Mouse (Mus musculus) cerebellum, adult 9-11 months (tissue): ENCODE data around the gene Camta1.

ENCODE experiments used
- DNase-seq: peaks from one replicate; pipeline ENCODE4 v3.0.0; 2022

Camta1 gene

DNA sequence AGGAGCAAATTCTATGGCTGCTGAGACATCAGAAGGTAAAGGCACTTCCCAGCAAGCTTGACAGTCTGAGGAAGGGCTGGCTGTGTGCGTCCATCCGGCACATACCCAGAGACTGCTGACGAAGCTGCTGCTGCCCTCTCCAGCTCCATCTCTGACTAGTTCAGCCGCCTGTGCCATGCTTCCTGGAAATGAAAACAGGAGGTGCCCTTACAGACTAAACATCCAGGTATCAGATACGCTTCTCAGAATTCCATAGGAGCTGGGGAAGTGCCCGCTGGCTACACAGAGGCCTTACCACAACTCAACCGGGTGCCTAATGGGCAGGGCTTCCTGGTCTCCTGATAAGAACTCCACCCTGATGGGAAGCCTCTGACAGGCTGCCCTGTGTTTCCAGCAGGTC lies 903.1 kb downstream of the Camta1 start:
- DNase-seq, result no peak

DNA sequence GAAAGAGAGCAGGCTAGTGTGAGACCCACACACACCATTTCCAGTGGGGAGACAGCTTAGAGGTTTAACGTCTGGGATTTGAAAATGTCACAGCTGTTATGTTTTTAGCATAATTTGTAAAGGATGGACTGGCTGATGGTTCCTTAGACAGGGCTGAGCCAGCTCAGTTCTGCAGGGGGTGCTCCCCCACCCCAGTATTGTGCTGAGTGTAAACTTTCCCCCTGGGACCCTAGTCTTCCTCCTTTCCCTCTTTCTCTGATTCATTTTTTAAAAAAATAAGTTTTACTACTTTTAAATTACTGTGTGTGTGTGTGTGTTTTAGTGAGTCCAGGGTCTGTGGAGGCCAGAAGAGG lies 904.6 kb downstream of the Camta1 start:
- DNase-seq, result no peak

DNA sequence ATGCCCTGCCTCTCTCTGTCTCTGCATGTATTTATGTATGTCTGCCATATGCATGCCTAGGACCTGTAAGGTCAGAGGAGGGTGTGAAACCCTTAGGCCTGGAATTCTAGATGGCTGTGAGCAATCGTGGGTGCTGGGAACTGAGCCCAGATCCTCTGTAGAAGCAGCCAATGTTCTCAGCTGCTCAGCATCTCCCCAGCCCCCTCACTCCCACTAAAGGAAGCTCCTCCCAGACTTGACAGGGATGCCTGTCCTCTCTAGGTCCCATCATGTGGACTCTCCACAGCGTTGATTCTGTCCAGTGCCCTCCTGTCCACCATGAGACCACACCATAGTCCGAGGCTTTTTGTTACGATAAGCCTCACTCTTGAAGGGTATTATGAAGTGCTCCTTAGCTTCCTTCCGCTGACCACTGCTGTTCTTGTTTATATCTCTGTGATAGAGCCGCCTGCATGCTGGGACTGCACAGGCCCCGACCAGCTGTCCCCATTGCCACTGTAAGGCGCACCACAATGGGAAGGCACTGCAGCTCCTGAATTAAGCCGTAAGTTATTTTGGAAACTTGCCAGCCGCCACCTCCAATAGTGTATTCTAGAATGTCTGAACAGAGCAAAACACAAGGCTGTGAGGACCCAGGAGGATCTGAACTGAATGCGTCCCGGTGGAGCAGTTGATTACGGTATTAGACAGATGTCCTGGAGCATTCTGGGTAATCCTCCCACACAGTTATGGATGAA lies 905.1 kb downstream of the Camta1 start:
- no peak for DNase-seq

DNA sequence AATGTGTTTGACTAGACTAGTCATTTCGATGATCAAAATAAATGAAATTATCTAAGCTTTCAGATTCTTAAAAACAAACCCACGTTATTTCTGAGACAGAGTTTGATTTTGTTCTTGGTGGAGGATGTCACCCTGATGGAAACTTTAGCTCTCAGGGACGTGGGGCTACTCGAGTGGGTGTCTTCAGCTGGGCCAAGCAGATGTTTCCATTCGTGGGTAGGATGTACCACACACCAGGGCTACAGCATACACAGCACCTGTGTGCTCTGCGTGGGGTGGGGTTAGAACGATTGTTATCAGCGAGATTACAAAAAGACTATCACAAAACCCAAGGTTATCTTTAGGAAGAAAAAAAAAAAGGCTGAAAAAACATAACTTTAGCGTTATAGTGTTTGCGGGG lies 910.7 kb downstream of the Camta1 start:
- no peak for DNase-seq

DNA sequence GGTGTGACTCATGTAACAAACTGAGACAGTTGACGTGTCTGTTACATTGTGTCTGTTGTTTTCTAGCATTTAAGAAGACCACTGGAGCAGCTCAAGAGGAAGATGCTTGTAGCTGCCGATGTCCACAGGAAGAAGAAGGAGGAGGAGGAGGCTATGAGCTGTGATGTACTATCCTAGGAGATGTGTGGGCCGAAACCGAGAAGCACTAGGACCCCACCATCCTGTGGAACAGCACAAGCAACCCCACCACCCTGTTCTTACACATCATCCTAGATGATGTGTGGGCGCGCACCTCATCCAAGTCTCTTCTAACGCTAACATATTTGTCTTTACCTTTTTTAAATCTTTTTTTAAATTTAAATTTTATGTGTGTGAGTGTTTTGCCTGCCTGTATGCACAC lies 917.0 kb downstream of the Camta1 start:
- no peak for DNase-seq

DNA sequence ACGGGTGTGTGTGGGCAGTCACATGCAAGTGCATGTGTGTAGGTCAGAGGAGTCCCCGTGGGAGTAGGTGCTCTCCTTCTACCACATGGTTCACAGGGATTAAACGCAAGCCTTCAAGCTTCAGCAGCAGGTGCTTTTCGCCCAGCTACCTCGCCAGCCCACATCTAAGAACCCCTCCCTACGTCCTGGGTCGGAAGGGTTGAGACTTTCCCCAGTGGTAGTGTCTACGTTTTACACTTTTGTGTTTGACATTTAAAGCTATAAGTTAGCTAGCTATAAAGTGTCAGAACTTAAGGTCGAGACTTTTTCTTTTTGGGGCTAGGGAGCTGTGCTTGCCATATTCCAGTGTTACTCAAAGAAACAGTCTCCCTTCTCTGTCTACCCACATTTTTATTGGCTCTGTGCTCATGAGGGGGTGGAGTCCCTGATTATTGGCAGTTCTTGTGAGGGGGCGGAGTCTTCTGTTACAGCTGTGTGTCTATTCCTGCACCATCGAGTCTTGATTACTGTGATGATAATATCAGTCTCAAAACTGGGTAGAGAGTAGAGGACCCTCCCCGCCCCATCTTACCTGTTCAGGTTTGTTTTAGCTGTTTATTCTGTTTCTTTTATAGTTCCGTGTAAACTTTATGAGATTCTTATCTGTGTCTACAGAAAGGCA lies 921.6 kb downstream of the Camta1 start:
- DNase-seq, result no peak

DNA sequence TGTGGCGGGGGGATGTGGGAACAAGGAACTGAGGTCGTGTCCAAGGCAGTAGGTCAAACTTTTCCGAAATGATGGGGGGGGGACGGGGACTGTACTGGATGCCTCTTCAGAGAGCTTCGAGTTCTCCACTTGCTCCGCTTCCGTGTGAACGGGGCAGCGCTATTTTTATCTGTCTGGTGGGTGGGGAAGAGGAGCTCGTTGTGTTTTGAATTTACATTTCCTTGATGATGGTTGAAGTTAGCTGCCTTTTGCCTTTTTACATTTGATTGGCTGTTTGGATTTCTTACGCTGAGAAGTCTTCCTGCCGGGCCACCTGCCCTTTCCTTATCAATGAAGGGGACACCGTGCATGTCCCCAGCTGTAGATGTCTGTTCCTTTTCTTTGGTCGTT lies 923.6 kb downstream of the Camta1 start:
- DNase-seq, result no peak

DNA sequence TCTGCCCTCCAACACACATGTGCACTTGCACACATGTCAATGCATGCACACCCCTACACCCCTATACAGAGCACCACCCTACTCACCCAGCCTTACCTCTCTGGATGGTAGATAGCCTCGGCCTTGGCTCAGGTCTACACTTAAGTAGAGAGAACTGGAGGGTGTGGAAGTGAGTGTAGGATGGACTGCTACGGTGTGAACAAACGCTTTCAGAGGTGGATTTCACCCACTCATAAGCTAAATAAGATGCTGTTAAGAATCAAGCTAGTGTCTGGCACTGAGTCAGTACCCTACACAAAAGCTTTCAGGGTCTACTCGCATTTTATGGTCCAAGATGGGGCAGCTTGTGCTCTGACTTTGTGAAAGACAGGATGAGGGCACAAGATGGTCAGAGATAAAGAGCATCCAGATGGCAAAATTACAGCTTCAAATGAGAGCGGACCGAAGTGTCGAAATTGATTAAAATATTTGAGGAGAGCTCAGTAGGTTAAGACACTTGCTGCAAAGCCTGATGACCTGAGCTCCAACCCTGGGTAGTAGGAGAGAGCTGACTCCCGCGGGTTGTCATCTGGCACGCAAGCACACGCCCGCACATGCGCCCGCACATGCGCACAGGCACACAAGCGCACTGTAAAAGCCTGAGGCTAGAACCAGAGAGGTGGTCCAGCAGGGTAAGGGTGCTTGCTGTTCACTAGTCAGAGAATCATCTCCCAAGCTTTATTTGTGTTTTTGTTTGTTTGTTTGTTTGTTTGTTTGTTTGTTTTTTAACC lies 924.2 kb downstream of the Camta1 start:
- peak; percentile 70 for DNase-seq

DNA sequence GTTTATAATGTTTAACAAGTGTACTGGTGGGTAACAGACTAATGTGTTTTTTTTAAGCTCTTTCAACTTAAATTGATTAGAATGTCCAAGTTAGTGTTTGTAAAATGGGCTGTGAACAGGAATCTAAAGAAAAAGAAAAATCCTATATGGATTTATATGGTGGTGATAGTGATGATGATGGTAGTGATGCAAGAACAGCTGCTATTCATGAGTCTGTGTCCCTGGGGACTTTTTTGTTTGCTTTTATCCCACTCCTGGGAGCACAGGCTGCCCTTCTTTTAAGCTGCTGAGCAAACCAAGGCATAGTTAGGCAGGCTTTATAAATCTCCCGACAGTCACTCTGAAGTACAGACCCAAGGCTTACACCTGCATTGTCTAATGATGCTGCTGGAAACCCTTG lies 928.2 kb downstream of the Camta1 start:
- DNase-seq, result no peak

DNA sequence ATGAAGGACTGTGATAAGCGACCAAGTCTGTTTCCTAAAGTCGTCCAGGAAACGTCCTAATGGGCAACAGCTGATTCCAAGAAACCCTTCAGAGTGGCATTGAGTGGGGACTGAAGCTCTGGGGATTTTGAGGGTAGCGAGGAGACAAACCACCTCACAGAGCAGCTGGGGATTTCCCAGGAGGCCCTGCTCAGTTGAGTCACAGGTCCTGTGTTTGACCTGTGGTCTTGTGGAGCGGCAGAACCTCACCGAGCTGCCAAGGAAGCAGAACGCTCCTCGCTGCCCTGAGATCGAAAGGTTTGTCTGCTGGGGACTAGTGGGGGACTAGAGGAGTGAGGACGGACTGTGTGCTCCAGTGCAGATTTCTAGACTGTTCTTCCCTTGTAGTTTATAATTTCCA lies 933.9 kb downstream of the Camta1 start:
- no peak for DNase-seq

DNA sequence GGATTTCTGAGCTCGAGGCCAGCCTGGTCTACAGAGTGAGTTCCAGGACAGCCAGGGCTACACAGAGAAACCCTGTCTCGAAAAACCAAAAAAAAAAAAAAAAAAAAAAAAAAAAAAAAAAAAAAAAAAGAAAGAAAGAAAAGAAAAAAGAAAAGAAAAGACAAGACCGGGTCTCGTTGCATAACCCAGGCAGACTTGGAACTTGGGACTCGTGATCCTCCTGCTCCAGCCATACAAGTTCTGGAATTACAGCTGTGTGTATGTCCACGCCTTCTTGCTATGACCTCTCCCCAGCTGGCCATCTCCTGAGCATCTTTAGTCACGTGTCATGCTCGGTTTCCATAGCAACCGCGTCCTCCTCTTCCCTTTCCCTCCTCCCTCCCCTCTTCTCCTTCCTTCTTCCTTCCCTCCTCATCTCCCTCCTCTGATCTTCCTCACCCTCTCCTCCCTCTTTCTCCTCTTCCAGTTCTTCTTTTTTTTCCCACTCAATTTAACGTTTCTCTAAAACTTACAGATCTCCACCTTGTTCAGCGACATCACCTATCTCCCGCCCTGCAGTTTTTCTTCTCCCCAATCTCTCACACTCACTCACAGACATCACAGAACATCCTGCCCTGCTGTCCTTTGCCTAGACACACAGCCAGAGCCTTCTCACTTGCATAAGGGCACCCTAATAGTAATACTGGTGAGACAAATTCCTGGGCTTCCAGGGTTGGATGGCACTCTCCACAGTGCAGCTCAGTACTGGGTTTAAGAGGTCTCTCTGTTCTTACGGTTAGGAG lies 934.6 kb downstream of the Camta1 start:
- DNase-seq, result no peak

DNA sequence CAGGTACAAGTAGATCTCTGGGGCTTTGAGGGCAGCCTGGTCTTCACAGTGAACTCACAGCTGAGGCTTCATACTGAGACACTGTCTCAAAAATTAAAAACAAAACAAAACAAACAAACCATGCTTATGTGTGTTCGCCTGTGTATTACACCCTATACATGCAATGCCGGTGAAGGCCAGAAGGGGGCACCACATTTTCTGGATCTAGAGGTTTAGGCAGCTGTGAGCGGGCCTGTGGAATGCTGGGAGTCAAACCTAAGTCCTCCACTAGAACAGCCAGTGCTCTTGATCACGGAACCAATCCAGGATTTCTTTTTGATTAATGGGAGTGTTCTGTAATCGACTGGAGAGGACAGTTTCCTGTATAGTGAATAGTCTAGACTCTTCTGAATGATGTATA lies 935.8 kb downstream of the Camta1 start:
- DNase-seq, result no peak

DNA sequence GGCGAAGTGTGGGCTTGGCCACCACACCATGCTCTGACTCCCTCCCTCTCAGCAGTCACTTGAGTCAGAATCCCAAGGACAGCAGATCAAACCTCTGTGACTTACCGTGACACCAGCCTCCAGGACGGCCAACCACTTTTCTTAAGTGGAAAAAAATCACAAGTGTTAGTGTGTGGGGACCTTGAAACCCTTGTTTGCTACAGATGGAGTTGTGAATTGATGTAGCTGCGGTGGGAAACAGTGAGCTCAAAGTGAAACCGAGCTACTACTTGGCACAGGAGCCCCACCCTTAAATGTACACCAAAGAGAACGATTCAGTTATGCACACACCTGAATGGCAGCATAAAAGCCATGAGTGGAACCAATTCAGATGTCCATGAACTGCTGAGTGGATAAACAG lies 936.7 kb downstream of the Camta1 start:
- DNase-seq, result no peak

DNA sequence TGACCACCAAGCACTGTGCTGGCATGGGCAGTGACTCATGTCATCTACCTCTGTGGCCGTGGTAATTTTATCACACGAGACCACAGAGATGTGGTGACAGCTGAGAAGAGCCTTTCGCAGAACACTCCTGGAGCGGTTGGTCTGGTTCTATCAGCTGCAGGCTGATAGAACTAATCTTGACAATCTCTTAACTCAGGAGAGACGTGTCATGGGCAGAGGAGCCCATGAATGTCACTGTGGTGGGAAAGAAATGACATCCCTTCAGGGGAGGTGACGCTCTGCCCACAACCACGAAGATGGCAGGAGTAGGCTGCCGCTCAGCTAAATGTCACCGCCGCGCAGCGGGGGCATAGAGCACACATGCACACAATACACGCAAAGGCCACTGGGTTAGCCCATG lies 937.4 kb downstream of the Camta1 start:
- DNase-seq, result no peak

DNA sequence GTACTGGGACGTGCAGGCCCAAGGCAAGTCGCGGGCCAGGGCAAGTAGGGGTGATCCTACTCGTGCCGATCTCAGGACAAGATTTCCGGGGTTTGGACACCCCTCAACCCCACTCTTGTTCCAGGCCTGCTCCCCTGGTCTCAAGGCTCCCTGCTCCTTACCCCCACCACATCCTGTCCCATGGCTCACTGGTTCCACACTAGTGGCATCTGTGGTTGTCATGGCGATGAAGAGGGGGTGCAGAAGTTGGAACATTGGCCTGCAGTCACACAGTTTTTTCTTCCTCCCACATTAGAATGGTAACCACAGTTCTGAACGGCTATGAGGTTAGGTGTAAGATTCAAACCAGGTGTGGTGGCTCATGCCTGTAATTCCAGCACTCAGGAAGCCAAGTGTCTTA lies 940.5 kb downstream of the Camta1 start:
- no peak for DNase-seq

DNA sequence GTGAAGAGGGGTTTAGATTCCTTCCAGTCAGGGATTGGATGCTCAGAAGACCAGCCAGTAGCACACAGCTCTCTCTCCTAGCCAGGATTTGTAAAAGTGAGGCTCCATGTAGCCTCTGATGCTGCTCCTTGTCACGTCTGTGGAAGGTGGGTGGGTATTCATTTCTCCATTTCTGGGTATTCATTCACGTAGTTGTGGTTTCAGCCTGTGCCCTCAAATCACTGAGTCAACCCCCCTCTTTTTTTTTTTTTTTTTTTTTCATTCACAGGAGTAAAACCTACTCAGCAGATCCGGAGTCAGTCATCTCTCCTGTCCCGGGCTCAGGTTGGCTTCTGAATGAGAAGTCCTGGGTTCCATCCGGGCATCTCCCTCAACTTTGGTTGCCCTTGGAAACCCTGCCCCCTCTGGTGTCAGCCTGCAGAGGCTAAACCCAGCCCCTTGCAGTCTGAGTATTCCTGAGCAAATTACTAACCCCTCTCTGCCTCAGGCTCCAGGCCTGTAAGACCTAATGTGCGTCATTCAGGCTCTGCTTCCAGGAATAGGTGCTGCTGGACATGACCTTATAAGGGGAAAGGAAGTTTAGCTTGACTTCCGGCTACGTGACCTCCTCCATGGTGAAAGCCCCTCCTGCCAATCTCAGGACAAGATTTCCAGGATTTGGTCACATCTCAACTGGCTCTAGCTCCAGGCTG lies 944.2 kb downstream of the Camta1 start:
- no peak for DNase-seq

DNA sequence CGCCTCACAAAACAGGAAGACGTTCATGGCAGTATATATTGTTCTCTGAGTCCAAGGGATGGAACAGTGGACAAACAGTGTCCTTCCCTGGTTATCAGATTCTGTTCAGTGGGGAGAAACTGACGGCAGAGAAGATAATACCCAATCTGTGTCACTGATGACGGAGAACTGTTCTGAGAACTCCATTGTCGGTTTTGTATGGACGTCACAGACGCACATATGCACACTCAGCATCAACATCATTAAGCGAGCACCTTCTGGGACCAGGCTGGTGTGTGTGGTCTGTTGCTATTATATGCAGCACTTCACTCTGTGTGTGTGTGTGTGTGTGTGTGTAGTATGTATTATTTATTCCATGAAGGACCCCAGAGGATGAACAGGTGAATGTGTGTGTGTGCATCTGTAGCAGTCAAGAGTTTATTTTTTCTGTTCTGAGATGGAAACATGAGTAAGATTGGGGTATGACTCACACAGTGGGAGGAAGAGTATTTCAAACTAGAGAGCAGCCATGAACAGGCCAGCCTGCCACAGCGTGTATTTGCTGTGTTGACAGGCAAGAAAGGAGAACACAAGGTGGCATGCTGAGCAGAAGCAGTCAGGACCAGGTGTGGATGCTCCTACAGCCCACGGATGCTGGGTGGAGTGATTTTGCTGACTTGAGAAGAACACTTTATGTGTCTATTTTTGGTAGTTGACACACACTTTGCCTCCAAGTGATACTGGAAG lies 946.3 kb downstream of the Camta1 start:
- DNase-seq, result no peak

DNA sequence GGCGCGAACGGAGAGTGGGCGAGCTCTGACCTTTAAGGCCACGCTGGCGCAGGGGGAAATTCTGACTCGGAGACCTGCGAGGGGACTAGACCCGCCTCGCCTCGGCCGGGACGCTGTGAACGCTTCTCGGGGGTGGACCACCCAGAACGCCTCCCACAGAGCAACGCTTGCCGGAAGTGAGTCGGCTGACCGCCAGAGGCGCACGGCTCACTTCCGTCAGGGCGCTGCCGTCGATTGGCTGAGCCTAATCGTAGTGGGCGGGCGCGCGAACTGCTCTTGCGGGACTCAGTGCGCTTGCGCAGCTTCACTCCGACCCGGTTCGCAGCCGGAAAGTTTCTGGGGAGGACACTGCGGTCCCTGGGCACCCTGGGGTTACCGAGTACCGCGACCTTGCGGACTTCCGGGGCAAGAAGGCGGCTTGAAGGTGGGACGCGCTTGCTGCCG lies 947.4 kb downstream of the Camta1 start, which contains the start of the genes Park7 and Tnfrsf9:
Gene Park7, minus strand, starts transcription at position 148 of the 444 bp plus-strand sequence.
Gene Tnfrsf9, plus strand, starts transcription at position 273 of the 444 bp plus-strand sequence.
- peak; percentile 98 for DNase-seq

DNA sequence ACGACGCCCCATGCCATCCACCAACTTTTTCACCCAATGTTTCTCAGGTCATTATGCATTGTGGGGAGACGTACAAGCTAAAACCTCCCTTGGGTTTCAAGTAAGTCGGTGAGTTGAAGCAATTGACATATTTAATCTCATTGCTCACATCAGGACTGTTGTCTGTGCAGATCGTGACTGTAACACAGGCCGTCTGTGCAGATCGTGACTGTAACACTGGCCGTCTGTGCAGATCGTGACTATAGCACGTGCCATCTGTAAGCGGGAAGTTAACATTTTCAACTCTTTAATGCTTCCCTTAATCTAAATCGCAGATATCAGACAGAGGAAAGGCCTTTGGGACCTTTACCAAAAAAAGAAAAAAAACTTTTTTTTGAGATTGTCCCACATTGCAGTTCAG lies 947.9 kb downstream of the Camta1 start:
- no peak for DNase-seq

DNA sequence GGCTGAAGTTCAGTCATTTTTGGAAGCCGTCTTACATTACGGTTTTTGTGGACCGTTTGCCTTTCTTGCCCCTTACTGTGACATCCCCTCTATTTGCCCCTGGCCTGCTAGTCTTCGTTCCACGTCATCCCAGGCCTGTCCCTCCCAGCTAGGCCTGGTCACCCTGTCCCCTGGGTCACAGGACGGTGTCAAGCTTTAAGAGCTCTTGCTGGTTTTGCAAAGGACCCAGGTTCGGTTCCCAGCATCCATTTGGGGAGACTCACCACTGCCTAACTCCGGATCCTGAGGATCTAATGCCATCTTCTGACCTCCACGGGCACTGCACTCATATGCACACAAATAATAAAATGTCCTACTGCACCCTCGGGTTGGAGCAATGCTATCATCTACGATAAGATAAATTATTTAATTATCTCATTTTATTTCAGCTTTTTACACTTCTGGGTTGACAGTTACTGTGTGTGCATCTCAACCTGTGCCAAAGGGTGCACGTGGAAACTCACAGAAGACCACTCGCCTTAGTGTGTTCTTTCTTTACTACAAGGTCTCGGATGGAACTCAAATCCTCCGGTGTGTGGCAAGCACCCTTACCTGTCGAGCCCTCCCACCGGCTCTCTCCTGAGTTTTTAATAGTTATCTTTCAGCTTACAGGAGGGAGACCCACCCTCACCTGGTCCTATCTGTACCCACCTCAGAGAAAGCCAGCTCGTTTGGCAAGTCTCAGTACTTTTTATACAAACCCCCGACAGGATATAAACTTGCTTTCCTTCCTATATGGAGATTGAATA lies 951.3 kb downstream of the Camta1 start:
- DNase-seq, result peak; percentile 64
